Mouse (Mus musculus): ENCODE measurements at regions not wholly inside any gene's neighbourhood (a gene's known extent, or its start where the extent isn't known, plus 50 kb on each side); places are given as distances from the start of the nearest gene placed in this dataset.
"Not testable (repeated sequence)": the region's sequence is repeated elsewhere in the genome, so short reads cannot be mapped to it uniquely, and the experiment has no call there.

DNA sequence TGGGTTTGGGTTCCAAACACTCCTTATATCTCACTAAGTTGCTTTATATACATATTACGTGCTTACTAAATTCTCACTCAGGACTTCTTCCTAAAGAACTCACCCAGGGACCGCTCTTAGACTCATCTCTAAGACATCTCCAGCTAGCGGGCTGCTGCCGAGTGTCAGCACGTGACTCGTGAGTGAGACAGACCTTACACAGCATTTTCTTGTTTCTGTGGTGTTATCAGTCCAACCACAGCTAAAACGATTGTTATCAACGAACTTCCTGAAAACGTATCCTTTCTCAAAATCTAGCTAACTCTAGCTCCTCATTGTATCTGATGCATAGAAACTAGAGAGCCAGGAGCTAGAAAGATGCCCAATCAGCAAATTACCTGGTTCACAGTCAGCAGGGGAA is 168.7 kb upstream of the Mon1b start:
- no peak for DNase-seq (ENCODE audit: low read depth, low spot score)

GRCm38 (mm10) chr8:113489436-113490107 is 145.8 kb upstream of the Mon1b start:
- no peak for DNase-seq (ENCODE audit: low read depth, low spot score)

DNA sequence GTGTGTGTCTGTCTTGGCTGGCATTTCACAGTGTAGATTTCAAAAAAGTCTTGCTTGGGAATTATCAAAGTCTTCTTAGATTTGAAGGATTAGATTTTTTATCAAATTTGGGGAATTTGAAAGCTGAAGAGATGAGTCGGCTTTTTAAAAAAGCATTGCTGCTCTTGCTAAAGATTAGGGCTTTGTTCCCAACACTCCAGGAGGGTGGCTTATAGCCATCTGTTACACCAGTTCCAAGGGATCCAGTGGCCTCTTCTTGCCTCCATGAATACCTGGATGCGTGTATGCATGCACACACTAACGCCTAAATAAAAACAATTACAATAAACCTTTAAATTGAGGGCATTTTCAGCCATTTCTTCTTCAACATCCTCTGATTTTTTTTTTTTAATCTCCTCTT is 144.5 kb upstream of the Mon1b start:
- no peak for DNase-seq (ENCODE audit: low read depth, low spot score)

GRCm38 (mm10) chr8:113496896-113497295 is 138.5 kb upstream of the Mon1b start:
- no peak for DNase-seq (ENCODE audit: low read depth, low spot score)

- no peak for DNase-seq (ENCODE audit: low read depth, low spot score)
Measured at GRCm38 (mm10) chr8:113502671-113503070, 132.7 kb upstream of the Mon1b start.

DNA sequence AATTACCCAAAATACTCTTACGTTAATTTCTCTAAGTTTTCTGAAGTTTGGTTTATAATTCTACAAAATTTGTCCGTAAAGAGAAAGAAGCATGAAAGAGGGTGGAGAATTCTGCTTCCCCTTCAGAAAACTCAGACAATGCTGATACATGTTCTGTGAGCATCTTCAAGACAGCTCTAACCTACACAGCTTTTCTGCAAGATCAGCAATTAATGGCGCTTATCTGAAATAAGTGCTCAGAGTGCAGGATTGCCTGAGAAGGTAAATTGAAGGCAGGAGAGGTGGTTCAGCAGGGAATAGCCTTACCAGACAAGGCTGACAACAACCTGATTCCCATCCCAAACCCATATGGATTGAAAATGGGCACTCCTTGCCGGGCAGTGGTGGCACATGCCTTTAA is 122.5 kb upstream of the Mon1b start:
- DNase-seq (ENCODE audit: low read depth, low spot score), result no peak

DNA sequence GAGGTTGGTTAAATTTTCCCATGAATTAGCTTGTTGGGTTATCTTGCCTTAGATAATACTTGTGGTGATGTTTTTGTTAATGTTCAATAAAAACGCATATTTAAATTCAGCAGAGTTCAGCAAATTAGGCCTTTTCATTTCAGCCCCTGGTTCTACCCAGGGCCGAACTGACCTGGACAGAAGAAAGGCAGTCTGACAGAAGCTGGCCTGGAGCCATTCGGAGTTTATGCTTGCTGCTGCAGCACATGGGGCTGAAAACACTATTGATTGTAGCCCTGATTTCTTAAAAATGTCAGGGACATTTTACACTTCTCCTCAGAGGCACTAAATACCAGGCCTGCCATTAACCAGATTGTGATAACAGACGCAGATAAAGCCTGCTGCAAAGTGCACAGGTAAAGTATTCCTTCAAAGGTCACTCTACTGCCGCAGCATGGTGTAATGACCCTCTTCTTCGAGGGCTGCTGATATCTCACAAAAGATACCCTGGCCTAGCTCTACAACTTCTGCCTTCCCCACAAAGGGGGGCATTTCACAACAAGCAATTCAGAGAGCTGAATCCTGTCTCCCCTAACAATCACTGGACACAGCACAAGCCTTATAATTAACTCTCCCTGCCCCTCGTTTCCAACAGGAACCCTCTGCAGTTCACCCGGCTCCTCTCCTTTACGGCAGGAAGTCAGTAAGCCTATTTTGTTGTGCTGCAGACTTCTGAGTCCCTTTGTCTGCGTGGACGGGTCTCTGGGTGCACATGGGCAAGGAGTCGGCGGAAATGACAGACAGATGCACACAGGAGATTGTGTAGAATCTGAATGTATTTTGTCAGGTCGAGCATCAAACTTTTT is 121.3 kb upstream of the Mon1b start:
- no peak for DNase-seq (ENCODE audit: low read depth, low spot score)

GRCm38 (mm10) chr8:113514731-113515375 is 120.5 kb upstream of the Mon1b start:
- DNase-seq (ENCODE audit: low read depth, low spot score), result not testable (repeated sequence)

GRCm38 (mm10) chr8:113516176-113516575 is 119.2 kb upstream of the Mon1b start:
- no peak for DNase-seq (ENCODE audit: low read depth, low spot score)

DNA sequence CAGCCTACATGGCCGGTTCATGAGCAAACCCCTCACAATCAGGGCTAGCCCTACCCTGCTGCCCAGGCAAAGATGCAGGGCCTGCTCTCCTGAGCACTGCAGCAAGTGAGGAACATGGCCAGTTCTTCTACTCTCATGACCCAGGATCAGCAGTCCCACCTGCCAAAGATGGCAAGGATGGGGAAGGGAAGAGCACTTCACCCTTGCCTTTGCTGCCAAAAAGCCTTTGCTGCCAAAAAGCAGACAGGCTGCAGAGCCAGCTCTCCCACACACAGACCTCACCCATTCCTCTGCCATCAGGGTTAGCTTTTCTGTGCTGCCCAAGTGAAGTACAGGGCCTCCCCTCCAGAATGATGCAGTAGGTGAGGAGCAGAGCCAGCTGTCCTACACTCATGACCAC is 117.5 kb upstream of the Mon1b start:
- no peak for DNase-seq (ENCODE audit: low read depth, low spot score)

DNA sequence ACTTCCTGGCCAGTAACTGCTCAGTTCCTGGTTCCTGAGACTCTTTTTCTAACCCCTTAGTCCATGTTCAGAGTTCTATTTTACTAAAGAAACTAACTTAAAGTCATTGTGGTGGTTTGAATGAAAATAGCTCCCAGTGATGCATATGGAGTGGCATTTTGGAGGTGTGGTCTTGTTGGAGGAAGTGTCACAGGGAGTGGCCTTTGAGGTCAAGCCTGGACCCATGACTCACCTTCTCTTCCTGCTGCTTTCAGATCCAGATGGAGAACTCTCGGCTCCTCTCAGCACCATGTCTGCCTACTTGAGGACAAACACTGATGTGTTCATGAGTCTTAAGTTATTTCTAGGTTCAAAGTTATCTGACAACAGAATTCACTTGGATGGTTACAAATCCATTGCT is 111.8 kb upstream of the Mon1b start:
- DNase-seq (ENCODE audit: low read depth, low spot score), result no peak

- no peak for DNase-seq (ENCODE audit: low read depth, low spot score)
Measured at GRCm38 (mm10) chr8:113531116-113531665, 104.2 kb upstream of the Mon1b start.

DNA sequence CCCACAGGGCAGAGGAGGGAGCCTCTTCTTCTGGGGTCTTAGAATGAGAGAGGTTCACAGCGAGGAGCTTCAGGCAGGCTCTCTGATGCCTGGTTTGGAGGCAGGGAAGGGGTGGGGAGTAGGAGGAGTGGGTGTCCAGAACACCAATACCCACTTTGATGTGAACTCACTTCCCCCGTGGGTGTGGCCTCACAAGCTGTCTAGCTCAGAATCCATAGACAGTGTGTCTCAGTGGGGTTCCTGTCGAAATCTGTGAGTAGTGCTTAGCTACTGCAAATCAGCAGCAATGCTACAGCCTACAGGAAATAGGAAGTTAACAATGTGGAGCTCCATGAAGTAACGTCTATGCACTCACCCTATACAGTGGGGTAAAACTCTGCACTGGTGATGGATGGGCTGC is 102.5 kb upstream of the Mon1b start:
- no peak for DNase-seq (ENCODE audit: low read depth, low spot score)

DNA sequence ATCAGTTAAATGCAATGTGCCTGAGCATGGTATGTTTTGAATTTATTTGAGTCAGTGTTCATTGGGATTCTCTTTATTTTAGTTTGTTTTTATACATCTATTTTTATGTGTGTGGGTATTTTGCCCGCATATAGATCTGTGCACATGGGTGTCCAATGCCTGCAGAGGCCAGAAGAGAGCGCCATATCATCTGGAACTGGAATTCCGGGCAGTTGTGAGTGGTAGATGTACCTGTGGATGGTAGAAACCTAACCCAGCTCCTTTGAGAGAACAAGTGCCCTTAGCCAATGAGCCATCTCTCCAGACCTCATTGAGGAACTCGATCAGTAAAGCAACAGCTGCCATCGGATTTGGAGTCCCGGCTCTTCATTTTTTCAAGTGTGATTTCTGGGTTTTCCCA is 94.0 kb upstream of the Mon1b start:
- no peak for DNase-seq (ENCODE audit: low read depth, low spot score)

- no peak for DNase-seq (ENCODE audit: low read depth, low spot score)
Measured at GRCm38 (mm10) chr8:113542082-113542481, 93.3 kb upstream of the Mon1b start.

- no peak for DNase-seq (ENCODE audit: low read depth, low spot score)
Measured at GRCm38 (mm10) chr8:113542713-113543112, 92.7 kb upstream of the Mon1b start.

DNA sequence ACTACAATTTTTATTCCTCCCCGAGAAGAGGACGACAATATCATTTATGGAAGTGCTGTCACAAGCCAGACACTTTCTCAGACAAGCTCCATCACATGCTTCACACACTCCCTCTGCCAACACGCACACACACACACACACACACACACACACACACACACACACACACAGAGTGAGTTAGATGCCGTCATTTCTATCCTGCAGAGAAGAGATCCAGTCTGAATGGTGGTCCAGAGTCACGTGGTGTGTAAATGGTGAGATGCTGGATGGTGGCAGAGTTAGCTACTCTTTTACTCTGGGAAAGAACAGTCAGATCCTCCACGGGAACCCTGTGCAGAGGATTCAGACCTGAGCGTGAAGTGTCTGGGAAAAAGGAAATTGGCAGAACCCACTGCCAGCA is 86.2 kb upstream of the Mon1b start:
- DNase-seq (ENCODE audit: low read depth, low spot score), result no peak

DNA sequence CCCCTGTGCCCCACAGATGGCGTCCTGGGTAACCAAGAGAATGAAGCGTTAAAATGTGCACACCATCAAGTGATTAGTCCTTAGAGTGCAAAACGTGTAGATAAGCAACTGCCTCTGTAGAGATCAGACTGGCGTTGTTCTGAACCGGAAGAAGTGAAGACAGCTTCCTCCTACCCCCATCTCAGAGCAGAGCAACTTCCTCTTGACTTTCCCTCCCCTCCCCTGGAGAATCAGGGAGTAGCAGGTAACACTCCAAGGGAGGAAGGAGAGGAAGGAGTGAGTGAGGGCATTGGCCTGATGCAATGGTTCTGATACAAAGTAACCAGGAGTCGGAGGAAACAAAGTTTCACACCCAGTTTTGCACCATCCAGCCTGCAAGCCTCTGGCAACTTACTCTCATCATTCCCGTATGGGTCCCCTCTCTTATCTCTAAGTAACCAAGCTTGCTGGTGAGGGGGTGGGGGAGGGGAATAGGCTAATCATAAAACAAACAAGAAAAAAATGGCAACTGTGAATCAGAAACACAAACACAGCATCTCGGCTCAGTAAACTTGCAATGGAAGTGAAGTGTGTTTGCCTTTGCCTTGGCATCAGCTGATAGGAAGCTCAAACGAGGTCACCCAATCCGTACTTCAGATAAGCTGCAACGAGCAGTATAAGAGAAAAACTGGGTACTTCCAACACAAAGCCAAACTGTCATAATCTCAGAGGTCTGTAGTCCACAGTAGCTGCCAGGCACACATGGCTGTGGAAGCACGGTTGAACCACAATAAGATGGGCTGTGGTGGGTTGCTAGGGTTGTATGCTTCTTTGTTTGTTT is 83.7 kb upstream of the Mon1b start:
- DNase-seq (ENCODE audit: low read depth, low spot score), result no peak

GRCm38 (mm10) chr8:113552826-113553225 is 82.6 kb upstream of the Mon1b start:
- no peak for DNase-seq (ENCODE audit: low read depth, low spot score)

DNA sequence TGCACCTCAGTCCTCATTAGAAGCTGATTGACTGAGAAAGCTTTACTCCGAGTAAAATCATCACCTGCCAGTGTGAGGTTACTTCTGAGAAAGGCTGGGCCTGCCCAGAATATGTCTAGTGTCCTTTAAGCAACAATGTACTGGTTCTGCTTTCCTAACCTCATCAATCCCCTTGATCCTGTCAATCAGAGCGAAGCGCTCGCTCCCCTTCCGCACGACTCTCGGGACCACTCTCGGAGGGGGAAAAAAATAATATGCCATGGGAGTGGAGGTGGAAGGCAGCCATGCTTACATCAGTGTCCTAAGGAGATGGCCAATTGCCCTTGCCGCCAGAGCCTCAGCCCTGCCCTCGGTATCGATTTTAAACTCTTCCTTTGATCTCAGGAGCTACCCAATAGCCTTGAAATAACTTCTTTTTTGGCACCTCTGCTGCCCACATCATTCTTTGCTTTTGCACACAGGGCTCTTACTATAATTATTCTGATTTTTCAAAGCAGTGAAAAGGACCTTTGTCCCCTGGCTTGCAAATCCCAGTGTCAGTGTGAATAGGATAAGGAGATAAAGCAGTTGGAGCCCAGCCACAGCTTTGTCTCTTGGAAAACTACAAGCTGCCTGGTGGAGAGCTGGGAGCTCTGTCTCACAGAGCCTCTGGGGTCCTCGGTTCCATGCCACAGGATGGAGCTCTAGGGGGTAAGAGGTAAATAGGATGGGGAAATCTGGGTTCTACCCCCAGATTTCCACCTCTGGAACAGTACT is 80.5 kb upstream of the Mon1b start:
- no peak for DNase-seq (ENCODE audit: low read depth, low spot score)

DNA sequence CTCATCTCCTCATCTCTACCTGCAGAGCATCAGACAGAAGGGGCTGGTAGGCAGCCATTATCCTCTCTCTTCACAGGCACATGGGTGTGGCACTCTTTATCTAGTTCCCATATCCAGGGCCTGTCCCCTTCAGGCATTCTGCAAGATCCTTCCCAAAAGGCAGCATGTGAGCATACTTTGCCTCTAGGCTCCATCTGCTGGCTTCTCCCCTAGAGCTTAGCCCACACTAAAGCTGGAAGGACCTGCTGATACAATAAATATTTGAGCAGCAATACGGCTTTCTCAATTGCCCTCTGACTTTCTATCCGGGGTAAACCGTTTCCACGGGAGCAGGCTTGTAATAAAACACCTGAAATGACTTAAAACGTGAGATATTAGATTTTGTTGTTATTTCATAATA is 78.4 kb upstream of the Mon1b start:
- DNase-seq (ENCODE audit: low read depth, low spot score), result no peak

Measured in A20 (cell line).